In genomic region chr5:131524900-131525465, GRCm38 (mm10) we compare ENCODE assay signal across 23 mouse cellular contexts.
DNase-seq lines count a peak whose midpoint lies in the region; ATAC-seq and TF ChIP-seq lines count a peak whose summit lies in the region.
"Had no signal": no experiment of that assay in that cellular context is flagged by ENCODE, and none has a peak within 500 bp of the region (broad histone marks: within the 10 kb centered on the region; RNA-seq: fewer than 3 reads in every experiment).

No protein-coding gene starts in this region.

- 29% methylated on average over 12 of the region's 12 CpGs for WGBS in forebrain, embryonic 14.5 days
- 36% methylated on average over 12 of the region's 12 CpGs for WGBS in forebrain, postnatal 0 days
- 49% methylated on average over 12 of the region's 12 CpGs for WGBS in intestine, embryonic 16.5 days
- 53% methylated on average over 12 of the region's 12 CpGs for WGBS in stomach, postnatal 0 days

- no peak for TF ChIP-seq CTCF in forebrain, postnatal 0 days (IDR thresholded peaks at IDR 0.05; ENCODE audit: low read depth)
- no peak for TF ChIP-seq CTCF in embryonic fibroblast, embryonic 13.5 days (IDR thresholded peaks at IDR 0.05; ENCODE audit: borderline replicate concordance, insufficient read depth, low read length)
- no peak for TF ChIP-seq CTCF in stomach, postnatal 0 days (IDR thresholded peaks at IDR 0.05; ENCODE audit: low read depth)

- H3K27me3 ChIP-seq in forebrain, embryonic 14.5 days (replicated peaks; ENCODE audit: control insufficient read depth, insufficient read depth, low read length): no peaks in the 10 kb centered on the region
- H3K27me3 ChIP-seq in forebrain, postnatal 0 days (ENCODE audit: insufficient read depth, low read length): no peaks in the 10 kb centered on the region
- H3K27me3 ChIP-seq in intestine, embryonic 16.5 days (replicated peaks; ENCODE audit: control insufficient read depth, insufficient read depth, low read length): no peaks in the 10 kb centered on the region
- H3K27me3 ChIP-seq in stomach, postnatal 0 days (ENCODE audit: control insufficient read depth, insufficient read depth, low read length): no peaks in the 10 kb centered on the region
- H3K27me3 ChIP-seq: CH12.LX; embryonic facial prominence, embryonic 13.5 days; heart, embryonic 15.5 days; hindbrain, embryonic 13.5 days; Patski had no signal

- peak; percentile 25; the same call in 1 of the 2 replicates for ATAC-seq in forebrain, embryonic 14.5 days
- ATAC-seq in forebrain, postnatal 0 days: no peak
- peak; percentile 84 for ATAC-seq in intestine, embryonic 16.5 days
- ATAC-seq in stomach, postnatal 0 days (ENCODE audit: low FRiP score, low TSS enrichment): peak; percentile 61; the same call in 1 of the 2 replicates
- ATAC-seq: activated CD4-positive, CD25-positive, alpha-beta regulatory T cell, adult 4 months; hindbrain, postnatal 0 days; Patski had no signal

- peaks cover 63% of the 10 kb centered on the region for H3K4me1 ChIP-seq in forebrain, embryonic 14.5 days (ENCODE audit: control insufficient read depth, insufficient read depth, low read length)
- peaks cover 19% of the 10 kb centered on the region for H3K4me1 ChIP-seq in forebrain, postnatal 0 days (ENCODE audit: insufficient read depth)
- peaks cover 13% of the 10 kb centered on the region; the same call in 1 of the 2 replicates for H3K4me1 ChIP-seq in embryonic fibroblast, embryonic 13.5 days (ENCODE audit: control insufficient read depth, insufficient read depth, low read length)
- H3K4me1 ChIP-seq in intestine, embryonic 16.5 days (ENCODE audit: control insufficient read depth, insufficient read depth, low read length): peaks cover 42% of the 10 kb centered on the region
- no peaks in the 10 kb centered on the region for H3K4me1 ChIP-seq in stomach, postnatal 0 days (replicated peaks; ENCODE audit: control insufficient read depth, insufficient read depth)

- H3K4me2 ChIP-seq in forebrain, embryonic 14.5 days (ENCODE audit: low read length): no peak overlapping the region
- no peak overlapping the region for H3K4me2 ChIP-seq in forebrain, postnatal 0 days (ENCODE audit: low read depth)
- H3K4me2 ChIP-seq in intestine, embryonic 16.5 days (ENCODE audit: low read depth, low read length): 0 out of 2 replicates have a peak overlapping the region, but pooled peaks have one; percentile 6
- no peak overlapping the region for H3K4me2 ChIP-seq in stomach, postnatal 0 days (replicated peaks; ENCODE audit: low read depth)
- H3K4me2 ChIP-seq: embryonic facial prominence, embryonic 13.5 days; heart, embryonic 11.5 days; heart, embryonic 15.5 days; hindbrain, embryonic 13.5 days had no signal

- H3K9me3 ChIP-seq in forebrain, embryonic 14.5 days (replicated peaks; ENCODE audit: control insufficient read depth, low read length): no peaks in the 10 kb centered on the region
- H3K9me3 ChIP-seq in forebrain, postnatal 0 days (ENCODE audit: low read length): no peaks in the 10 kb centered on the region
- no peaks in the 10 kb centered on the region for H3K9me3 ChIP-seq in intestine, embryonic 16.5 days (ENCODE audit: control insufficient read depth, low read length)
- H3K9me3 ChIP-seq in stomach, postnatal 0 days (ENCODE audit: control insufficient read depth, low read length): no peaks in the 10 kb centered on the region
- H3K9me3 ChIP-seq: embryonic facial prominence, embryonic 13.5 days; heart, embryonic 15.5 days; hindbrain, embryonic 13.5 days had no signal

- H3K36me3 ChIP-seq in forebrain, embryonic 14.5 days (ENCODE audit: control insufficient read depth, insufficient read depth, low read length): no peaks in the 10 kb centered on the region
- no peaks in the 10 kb centered on the region for H3K36me3 ChIP-seq in forebrain, postnatal 0 days (ENCODE audit: insufficient read depth)
- no peaks in the 10 kb centered on the region for H3K36me3 ChIP-seq in intestine, embryonic 16.5 days (ENCODE audit: control insufficient read depth, insufficient read depth, low read length)
- no peaks in the 10 kb centered on the region for H3K36me3 ChIP-seq in stomach, postnatal 0 days (ENCODE audit: control insufficient read depth, insufficient read depth, low read length)
- H3K36me3 ChIP-seq: heart, embryonic 15.5 days; hindbrain, embryonic 13.5 days had no signal

- no peak overlapping the region for H3K27ac ChIP-seq in forebrain, embryonic 14.5 days (ENCODE audit: low read depth, low read length)
- no peak overlapping the region for H3K27ac ChIP-seq in forebrain, postnatal 0 days (ENCODE audit: low read depth, low read length)
- H3K27ac ChIP-seq in embryonic fibroblast, embryonic 13.5 days (ENCODE audit: insufficient read depth, low read length): 0 out of 2 replicates have a peak overlapping the region, but pooled peaks have one; percentile 42
- H3K27ac ChIP-seq in intestine, embryonic 16.5 days (ENCODE audit: low read length): no peak overlapping the region
- H3K27ac ChIP-seq in stomach, postnatal 0 days (replicated peaks): no peak overlapping the region
- H3K27ac ChIP-seq: embryonic facial prominence, embryonic 13.5 days; heart, adult 2 months; heart, embryonic 15.5 days; hindbrain, postnatal 0 days had no signal

- no peak for TF ChIP-seq POLR2A in embryonic fibroblast, embryonic 13.5 days (IDR thresholded peaks at IDR 0.05; ENCODE audit: low read depth, low read length)

- no peak for TF ChIP-seq EP300 in stomach, postnatal 0 days (optimal IDR thresholded peaks at IDR 0.05)

- H3K9ac ChIP-seq in forebrain, embryonic 14.5 days (ENCODE audit: low read length): no peak overlapping the region
- H3K9ac ChIP-seq in forebrain, postnatal 0 days: no peak overlapping the region
- no peak overlapping the region for H3K9ac ChIP-seq in intestine, embryonic 16.5 days (ENCODE audit: low read depth, low read length)
- no peak overlapping the region for H3K9ac ChIP-seq in stomach, postnatal 0 days (ENCODE audit: low read length)
- H3K9ac ChIP-seq: embryonic facial prominence, embryonic 13.5 days; heart, embryonic 15.5 days; hindbrain, embryonic 13.5 days had no signal

- peak; percentile 74 for DNase-seq in forebrain, embryonic 14.5 days (ENCODE audit: low spot score)
- DNase-seq in forebrain, postnatal 0 days: no peak
- no peak for DNase-seq in stomach, postnatal 0 days (ENCODE audit: low spot score)
- no peak for DNase-seq in cerebellum, postnatal 25 days
- DNase-seq in neural tube, embryonic 10.5 days (ENCODE audit: extremely low spot score, low spot score): no peak
- DNase-seq: adrenal gland, postnatal 14 days; cerebellum, adult 18-20 months; cerebellum, postnatal 10 days; embryo, embryonic 11 days; gastrocnemius, postnatal 14 days; heart, adult 2 months; heart, postnatal 14 days; kidney, adult 11 months had no signal

- H3K4me3 ChIP-seq in forebrain, embryonic 14.5 days (ENCODE audit: low read depth, low read length): no peak overlapping the region
- H3K4me3 ChIP-seq in forebrain, postnatal 0 days (ENCODE audit: low read depth, low read length): no peak overlapping the region
- no peak overlapping the region for H3K4me3 ChIP-seq in embryonic fibroblast, embryonic 13.5 days (ENCODE audit: insufficient read depth, low read length)
- no peak overlapping the region for H3K4me3 ChIP-seq in intestine, embryonic 16.5 days (ENCODE audit: low read length)
- no peak overlapping the region for H3K4me3 ChIP-seq in stomach, postnatal 0 days (ENCODE audit: low read depth, low read length)
- H3K4me3 ChIP-seq: embryonic facial prominence, embryonic 13.5 days; heart, adult 2 months; heart, embryonic 15.5 days; hindbrain, embryonic 13.5 days had no signal
